Mouse (Mus musculus): ENCODE measurements around the gene Olfr698.
"Not testable (repeated sequence)": the region's sequence is repeated elsewhere in the genome, so short reads cannot be mapped to it uniquely, and the experiment has no call there.

Gene Olfr698

DNA sequence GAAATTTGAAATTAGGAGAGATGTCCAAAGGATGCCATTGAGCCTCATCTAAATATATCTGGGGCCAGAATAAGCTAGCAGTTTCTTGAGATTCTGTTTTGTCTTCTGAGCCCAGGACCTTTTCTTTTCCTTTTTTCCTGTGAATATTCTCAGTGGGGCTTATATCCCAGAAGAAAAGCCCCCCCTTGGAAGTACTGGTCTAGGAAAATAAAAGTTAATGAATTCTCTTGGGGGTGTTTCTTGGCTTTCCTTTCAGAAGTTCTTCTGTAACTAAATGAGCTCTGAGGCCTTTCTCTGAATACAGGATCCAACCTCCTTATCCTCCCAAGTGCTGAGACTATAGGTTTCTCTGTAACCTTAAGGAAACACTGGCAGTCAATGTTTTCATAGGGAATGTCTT lies at the start of gene Olfr698:
TSS of gene Olfr698 (minus strand) at position 101 of the 400 bp plus-strand sequence.
- DNase-seq (ENCODE audit: low spot score in 2 of 2) = no peak

DNA sequence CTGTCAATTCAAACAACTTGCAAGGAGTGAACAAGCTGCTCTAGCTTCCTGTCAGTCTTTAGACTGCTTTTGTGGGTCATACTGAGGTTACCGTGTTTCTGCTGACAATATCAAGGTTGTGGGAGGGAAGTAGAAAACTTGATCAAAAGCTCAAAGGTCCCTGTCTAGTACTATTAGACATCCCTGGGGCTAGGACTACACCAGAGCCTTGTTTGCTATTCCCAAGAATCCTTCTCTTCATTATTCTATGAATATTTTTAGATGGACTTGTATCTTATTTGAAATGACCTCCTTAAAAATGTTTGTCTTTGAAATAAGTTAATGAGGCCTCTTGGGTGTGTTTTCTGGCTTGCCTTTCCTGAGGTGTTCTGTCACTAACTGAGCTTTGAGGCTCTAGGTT lies 37.9 kb upstream of the Olfr698 start, which contains the start of gene Olfr699:
TSS of gene Olfr699 (minus strand) at position 101 of the 400 bp plus-strand sequence.
- DNase-seq (ENCODE audit: low spot score in 2 of 2) = no peak

DNA sequence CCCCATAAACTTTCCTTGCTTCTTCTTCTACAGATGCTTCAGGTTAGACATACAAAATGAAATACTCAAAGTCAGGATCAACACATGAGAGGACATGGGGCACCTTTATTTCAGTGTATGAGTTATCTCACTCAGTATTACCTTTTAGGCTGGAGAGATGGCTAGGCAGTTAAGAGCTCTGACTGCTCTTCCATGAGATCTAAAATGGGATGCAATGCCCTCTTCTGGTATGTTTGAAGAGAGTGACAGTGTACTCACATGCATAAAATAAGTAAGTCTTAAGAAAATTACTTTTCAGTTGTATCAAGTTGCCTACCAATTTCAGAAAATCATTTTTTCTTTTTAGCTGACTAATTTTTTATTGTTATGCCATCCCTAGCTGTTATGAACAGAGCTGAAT lies 33.1 kb upstream of the Olfr698 start:
- no peak for DNase-seq (ENCODE audit: low spot score in 2 of 2)

DNA sequence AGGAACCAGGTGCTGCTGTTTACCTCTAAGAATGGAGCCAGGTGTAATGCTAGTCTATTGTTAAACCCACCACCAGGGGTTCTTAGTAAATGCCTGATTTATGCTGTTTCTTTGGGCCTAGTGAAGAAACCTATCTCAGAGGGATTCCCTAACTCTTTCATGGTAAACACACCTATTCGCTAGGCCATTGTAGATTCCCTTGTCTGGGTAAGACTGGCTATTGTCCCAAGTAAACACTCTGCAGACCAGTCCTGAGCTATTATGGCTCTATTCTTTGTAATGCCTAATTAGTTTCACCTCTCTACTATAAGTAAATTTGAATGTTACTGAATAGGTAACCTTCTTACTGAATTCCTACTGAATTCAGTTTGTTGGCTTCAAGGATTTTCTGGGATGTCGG lies 5.8 kb upstream of the Olfr698 start:
- not testable (repeated sequence) for DNase-seq (ENCODE audit: low spot score in 2 of 2)

DNA sequence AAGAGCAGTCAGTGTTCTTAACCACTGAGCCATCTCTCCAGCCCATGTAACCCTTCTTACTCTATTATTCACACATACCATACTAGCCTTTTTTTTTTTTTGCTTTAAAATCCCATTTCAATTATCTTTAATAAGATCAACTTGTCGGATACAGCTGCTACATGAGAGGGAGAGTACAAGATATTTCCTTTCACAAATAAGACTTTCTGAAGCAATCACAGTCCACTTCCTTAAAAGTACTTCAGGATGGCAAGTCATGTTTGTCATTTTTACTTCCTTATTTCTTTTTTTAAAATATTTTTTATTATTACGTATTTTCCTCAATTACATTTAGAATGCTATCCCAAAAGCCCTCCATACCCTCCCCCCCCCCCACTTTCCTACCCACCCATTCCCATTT lies 3.6 kb upstream of the Olfr698 start:
- no peak for DNase-seq (ENCODE audit: low spot score in 2 of 2)

DNA sequence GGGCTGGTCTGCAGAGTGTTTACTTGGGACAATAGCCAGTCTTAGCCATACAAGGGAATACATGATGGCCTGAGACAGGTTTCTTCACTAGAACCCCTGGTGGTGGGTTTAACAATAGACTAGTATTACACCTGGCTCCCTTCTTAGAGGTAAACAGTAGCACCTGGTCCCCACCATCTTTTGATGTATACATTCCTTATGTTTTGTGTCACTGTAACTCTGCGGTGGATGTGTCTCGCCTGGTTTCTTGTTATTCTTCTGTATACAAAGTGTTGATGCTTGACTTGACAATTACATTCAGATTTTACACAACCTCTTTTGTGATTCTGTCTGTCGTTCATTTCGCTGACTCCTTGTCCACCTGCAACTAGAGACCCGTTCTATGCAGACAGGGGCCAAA lies 9.4 kb downstream of the Olfr698 start:
- no peak for DNase-seq (ENCODE audit: low spot score in 2 of 2)

DNA sequence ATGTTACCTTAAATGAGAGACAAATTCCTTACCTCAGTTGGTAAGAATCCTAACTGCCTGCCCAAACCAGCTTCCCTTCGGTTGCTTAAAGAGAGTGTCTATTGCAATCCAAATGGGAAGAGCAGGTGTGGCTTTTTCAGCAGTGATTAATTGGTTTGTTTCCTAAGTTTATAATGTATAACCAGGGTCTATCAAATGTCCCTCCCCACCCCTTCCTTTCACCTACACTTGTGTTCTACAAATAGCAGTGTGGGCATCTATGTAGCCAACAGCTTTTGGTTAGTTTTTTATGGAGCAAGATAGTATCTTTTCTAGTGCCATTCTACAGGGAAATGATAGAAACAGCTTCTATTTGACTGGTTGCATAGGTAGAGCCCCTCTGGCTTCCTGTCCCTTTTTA lies 12.9 kb downstream of the Olfr698 start, which contains the start of gene Olfr697:
TSS of gene Olfr697 (minus strand) at position 101 of the 400 bp plus-strand sequence.
- no peak for DNase-seq (ENCODE audit: low spot score in 2 of 2)

DNA sequence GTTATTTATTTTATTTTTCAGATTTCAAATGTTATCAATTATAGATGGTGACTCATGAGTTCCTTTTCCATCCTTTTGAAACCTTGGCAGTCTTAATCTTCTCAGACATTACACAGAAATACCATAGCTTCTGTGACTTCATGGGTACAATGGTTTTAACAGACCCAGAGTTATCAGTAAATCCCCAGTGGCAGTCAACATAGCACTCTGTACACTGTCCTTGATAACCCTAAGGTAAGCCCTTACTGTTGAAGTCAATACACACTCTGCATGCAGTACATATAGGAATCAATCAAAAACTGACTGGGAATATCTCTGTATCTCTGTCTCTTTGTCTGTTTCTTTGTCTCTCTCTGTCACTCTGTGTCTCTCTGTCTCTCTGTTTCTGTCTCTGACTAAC lies 18.2 kb downstream of the Olfr698 start:
- no peak for DNase-seq (ENCODE audit: low spot score in 2 of 2)

DNA sequence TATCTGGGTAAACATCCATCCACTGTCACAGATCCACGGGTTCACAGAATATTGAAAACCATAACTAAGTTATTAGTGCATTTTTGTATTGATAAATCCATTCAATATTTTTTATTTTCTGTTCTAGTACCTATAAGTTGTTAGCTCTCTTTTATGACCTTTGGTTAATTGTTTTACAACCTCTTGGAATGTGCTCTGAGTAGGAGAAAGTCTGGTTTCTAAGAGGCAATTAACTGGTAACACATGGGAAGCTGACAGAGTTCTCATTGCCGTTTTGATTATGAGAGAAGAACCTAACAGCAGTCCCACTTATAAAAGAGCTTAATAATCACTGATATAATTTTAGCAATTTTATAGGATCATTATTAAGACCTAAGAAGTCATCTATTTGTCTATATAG lies 21.5 kb downstream of the Olfr698 start:
- no peak for DNase-seq (ENCODE audit: low spot score in 2 of 2)

DNA sequence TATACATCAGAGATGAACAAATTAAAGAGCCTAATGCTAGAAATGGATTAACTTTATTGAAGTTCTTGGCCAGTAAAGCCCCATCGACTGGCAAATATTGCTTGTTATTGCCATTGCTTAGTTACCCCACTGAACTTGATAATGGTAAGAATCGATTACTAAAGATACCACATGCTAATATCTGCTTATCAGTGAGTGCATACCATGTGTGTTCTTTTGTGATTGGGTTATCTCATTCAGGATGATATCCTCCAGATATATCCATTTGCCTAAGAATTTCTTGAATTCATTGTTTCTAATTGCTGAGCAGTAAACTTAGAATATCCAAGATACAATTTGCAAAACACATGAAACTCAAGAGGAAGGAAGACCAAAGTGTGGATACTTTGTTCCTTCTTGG lies 29.5 kb downstream of the Olfr698 start:
- not testable (repeated sequence) for DNase-seq (ENCODE audit: low spot score in 2 of 2)

DNA sequence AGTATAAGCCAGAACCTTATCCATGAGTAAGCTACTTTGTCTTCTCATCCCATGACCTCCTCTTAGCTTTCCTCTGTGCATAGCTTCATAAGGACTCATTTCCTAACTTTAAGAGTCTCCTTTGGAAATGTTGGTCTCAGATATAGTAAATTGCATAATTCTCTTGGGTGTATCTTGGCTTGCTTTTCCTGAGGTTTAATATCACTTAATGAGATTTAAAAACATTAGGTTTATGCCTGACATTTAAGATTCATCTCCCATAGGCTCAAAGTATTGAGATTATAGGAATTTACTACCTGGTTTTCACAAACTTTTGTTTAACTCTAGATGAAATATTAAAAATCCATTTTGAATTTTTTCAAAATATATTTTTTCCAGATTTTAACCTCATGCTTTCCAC lies 38.9 kb downstream of the Olfr698 start, which contains the start of gene Olfr695:
TSS of gene Olfr695 (minus strand) at position 101 of the 400 bp plus-strand sequence.
- DNase-seq (ENCODE audit: low spot score in 2 of 2) = no peak

DNA sequence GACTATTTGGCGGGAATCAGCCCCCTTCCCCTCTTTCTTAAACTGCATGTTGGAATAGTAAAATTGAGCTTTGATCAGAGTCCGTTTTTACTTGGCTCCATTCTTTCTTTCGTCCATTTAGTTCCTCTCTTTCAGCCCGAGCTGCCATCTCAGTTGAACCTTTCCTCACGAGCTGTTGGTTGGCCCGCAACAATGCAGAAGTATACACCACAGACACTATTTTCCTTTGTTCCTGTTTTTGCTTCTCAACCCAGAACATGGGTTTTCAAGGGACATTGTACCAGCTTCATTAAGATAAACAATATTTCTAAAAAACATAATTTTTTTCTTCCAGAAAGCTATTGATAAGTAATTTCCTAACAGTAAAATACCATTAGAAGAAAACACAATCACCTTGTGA lies 43.7 kb downstream of the Olfr698 start:
- DNase-seq (ENCODE audit: low spot score in 2 of 2) = no peak

DNA sequence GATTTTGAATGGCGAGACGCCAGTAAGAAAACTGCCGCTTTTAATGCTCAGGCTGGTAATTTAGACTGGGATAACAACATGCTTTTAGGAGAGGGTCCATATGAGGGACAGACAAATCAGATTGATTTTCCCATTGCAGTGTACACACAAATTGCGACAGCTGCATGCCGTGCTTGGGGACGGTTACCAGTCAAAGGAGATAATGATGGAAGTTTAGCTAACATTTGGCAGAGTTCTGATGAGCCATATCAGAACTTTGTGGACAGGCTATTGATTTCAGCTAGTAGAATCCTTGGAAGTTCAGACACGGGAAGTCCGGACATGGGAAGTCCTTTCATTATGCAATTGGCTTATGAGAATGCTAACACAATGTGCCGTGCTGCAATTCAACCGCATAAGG lies 47.5 kb downstream of the Olfr698 start:
- not testable (repeated sequence) for DNase-seq (ENCODE audit: low spot score in 2 of 2)

Data from spleen, postnatal 14 days (tissue).